Mouse (Mus musculus) Muller cell, postnatal 12 days (primary cell): ENCODE measurements at regions not wholly inside any gene's neighbourhood (a gene's known extent, or its start where the extent isn't known, plus 50 kb on each side); places are given as distances from the start of the nearest gene placed in this dataset.
"Not testable (repeated sequence)": the region's sequence is repeated elsewhere in the genome, so short reads cannot be mapped to it uniquely, and the experiment has no call there.

Experiments
- DNase-seq: peaks from one replicate; pipeline ENCODE4 v3.0.0-alpha.2; 2015; ENCODE audit errors: inconsistent ontology term

DNA sequence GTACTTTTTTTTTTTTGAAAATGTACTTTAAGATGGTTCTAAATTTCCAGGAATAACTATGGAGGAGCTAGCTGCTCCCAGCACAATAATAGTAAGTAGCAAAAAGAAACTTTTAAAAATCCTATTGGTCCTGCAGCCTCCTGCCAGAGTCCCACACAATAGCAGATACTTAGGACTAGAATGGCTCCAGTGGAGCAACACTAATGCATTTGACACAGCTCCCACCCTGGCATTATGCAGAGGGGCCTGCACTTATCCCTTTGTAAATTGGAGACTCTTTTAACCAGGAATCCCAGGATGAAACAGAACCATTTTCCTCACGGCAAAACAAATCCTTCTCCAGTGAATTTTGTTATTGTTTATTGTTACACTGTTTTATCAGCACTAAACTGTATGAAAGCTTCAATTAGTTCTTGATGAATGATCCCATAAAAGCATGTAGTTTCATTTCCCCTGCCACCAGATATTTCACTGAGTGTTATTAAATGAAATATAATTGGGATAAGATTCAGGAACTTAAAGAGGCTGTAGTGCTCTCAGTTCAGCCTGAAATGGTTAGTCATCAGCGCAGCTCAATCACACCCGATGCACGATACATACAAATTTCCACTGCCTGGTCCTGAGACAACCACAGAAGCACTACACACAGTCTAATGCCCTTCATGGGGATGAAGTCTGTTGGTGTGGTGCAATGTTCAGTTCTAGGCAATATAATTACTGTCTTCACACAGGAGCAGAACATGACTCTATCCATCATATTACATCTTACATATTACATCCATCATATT, 708.6 kb upstream of the Mms22l start:
- DNase-seq = peak; percentile 59

DNA sequence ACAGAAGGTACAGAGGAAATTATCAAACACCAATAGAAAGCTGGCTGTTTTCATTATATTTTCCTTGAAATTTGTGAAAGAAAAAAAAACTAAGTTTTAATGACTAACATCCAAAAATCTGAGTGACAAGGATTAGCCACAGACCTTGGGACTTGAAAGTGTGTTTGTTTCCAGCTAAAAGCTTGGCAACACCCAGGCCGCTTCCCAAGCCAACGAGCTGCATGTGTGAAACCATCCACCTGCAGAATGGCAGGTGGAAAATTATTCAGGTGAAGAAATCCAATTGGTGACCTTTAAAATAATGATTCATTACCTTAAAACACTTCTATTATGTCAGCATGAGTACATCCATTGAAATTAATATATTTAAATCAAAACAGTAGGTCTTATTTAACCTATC, 672.7 kb upstream of the Mms22l start:
- no peak for DNase-seq

DNA sequence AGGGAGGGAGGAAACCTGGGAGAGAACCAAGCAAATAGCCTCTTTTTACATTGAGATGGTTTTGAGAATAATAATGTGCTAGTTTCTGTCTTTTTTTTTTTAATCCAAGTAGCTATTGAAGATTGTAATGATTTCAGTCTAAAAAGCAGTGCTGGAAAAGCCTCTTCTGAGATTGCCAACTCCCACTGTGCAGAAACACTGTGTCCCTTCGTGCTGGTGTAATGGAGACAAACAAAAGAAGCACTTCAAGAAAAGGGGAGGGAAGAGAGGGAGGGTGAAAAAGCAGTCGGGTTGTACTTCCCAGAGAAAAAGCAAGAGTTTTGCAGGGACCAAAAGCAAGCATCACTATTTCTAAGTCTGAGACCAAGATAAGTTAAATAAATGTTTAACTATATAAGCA, 669.4 kb upstream of the Mms22l start:
- no peak for DNase-seq

DNA sequence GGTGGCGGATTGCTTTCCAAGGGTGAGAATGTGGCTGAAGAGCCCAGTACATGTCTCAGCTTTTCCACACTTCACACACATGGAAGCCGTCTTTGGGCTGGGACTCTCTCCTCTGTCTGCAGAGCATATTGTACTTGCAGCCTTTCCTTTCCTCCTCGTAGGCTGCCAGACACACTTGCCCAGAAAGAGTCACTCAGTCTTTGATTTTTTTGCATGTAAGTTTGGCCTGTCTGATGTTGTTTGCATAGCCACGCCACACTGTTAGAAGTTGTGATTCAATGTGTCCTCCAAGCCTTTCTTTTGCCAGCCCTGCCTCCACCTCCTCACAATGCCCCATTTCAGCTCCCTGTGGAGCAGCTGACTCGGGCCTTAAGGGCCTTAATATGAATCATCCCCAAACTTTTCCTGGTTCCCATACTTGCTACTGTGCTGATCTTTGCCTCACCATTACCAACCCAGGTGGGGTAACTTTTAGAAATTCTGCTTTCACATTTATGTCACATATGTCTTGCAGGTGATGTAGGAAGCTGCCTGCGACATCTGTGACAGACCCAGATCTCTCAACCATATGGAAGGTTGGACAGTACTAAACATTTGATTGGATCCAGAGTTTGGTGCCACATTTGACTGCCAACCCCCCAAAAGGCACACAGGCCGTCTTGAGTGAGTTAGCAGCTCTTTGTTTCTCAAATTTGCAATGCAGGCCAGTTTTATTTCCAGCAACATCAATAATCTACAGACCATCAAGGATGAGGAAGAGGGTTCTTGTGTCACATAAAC, 663.7 kb upstream of the Mms22l start:
- DNase-seq = peak; percentile 25

DNA sequence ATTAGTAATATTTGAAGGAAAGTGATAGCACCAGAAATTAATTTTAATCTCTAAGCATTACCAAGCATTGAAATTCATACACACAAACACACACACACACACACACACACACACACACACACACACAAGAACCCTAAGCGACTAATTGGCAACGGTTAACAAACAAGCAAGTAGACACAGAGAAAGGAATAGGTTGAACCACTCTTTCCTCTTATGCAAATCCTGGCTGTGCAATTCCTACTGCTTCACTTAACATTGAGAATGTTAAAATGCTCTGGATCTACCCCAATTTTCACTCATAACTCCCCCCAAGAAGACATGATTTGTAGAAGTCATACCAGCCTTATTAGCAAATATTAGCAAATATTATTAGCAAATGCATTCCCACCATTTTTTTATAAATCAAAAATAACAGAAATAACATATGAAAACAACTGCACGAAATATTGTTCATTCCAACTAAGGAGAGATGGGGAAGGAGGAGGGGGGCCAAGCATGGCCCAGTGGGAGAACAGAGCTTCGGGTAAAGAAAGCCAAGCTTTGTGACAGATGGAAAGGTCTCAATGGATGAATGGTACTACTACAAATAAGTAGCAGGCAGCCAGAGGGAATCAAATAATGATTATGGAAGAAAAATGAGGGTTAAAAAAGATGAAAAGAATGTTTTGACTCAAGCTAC, 652.5 kb upstream of the Mms22l start:
- DNase-seq = no peak

DNA sequence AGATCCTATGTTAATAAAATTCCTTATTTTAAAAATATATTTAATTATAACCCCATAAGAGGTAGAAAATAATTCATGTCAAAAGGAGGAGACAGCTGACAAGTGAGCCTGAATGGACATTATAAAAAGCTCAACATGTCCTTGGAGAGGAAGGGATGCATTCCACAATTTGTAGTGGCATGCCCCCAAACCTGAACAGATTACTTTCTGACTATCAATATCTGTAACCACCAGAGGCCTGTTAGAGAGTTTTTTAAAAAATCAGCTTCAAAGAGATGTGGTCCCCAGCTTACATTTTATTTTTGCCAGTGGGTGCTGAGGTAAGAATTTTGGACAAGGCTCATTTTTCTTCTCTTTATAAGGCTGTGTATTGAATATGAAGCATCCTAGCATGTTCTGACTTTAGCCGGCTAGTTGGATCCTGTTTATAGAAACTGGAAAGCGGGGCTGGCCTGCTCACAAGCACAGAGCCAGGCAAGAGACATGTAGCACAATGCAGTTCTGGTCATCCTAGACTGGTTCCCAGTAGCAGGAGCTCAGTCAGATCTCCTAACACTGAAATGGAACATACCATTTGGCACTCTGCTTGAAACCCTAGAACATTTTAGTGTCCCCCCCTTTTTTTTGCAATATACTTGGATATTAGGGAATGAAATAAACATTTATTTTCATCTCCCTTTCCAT, 651.8 kb upstream of the Mms22l start:
- DNase-seq = no peak

DNA sequence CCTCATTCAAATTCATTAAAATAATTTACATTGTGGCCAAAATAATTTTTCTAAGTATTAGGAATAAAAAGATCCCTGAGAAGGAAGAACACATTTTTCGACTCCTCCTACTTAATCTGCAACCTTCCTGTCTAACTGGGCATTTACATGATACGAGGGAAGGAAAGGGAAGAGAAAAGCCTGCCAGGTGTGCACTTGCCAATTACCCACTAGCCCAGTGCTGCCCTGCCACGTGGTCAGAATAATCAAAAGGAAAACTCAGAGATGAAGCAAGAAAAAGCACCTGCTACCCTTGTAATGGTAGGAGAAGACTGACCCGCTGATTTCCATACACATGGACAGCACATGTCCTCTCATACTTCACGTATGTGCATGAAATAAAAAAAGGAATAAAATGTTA, 651.0 kb upstream of the Mms22l start:
- no peak for DNase-seq

DNA sequence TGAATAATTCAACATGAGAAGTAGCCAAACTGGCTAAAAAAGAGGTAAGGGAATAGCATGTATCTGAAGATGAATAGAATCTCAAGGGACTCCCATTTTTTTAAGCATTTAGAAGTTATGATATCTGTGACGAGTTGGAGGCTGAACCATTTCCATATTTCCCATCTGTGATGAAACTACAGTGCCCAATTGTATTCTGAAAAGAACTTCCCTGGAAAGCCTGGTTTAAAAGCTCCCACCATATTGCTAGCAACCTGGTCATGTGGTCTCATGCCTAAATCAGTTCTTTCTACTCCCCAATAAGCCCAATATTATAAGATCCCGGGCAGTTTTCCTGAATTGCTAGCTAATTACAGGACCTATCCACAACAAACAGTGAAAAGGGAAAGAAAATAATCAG, 645.6 kb upstream of the Mms22l start:
- DNase-seq = no peak

DNA sequence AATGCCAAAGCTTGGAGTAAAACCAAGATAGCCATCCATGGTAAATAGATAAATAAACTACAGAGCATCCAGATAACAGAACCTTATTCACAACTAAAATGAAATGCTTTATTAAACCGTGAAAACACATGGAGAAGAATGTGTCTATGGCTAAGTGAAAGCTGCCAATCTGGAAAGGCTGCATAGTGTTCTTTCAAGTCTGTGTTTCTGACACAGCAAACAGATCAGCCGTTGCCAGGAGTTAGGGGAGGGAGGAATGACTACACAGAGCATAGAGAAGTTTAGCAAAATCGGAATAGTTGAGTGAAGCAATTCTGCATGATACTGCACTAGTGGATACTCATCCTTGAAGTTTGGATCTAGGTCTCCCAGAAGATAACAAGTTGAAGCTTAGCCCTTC, 633.8 kb upstream of the Mms22l start:
- DNase-seq = no peak

DNA sequence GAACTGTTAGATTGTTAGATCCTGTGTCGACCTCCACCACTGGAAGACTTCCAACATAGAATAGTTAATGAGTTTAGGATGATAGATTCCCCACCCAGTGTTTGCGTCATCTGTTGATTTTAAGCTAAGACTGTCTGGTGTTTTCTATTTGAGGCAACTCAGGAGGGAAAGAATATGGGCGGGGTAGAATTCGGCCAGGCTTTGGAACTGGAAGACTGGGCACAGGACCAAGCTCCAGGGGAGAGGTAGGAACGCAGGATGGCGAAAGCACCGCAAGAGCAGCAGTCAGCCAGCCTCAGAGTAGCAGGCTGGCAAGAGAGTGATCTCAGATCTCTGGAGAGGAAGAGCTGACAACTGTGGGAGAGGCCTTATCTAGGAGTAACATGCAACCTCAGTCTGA, 616.2 kb upstream of the Mms22l start:
- DNase-seq = no peak

DNA sequence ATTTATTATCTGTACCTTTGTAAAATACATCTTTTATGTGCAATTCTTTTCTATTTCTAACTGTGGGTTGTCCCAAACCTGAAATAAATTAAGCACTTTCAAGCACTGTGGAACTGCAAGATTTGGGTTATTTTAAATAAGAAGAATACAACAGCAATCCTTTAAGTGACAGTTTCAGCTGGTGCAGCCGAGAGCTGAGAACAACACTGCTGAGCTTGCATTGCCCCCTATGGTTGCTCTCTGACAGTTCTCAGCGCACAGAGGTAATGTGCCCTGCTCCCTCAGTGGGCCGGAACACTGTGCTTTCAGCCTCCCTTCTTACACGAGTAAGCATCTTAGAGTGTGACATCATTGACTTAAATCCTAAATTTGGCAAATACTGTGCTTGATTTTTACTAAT, 582.9 kb upstream of the Mms22l start:
- DNase-seq = no peak

DNA sequence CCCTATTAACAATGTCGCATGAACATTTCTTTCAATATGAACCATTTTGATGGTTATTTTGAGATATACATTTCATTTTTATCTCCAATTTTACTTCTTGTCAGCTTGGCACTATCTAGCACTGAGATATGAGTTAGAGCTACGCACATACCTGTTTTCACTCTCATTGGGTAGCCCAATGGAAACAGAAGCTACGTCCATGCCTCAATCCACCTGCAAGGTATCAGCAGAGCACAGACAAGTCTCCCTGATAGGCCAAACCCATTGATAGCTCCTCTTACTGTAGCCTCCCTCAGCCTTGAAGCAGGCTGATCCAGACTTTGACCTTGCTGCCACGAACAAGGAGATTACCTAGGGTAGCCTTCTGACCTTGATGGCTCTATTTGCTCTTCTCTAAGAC, 582.4 kb upstream of the Mms22l start:
- DNase-seq = no peak

DNA sequence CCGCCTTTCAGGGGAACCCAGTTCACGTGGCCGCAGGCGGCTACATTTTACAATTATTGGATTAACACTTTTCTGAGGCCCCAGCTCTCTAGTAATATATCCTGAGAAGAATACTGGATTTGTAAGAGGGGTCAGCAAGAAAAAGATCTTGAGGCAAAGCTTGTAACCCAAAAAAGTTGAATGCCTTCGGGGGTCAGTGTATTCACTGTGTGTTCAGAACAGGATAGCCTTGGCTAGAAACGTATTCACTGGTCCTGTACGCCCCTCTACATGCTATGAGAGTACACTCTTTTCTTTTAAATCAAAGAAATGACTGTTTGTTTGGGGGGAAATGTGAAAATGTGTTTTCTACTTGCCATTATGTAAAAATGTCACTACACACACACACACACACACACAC, 581.8 kb upstream of the Mms22l start:
- no peak for DNase-seq

DNA sequence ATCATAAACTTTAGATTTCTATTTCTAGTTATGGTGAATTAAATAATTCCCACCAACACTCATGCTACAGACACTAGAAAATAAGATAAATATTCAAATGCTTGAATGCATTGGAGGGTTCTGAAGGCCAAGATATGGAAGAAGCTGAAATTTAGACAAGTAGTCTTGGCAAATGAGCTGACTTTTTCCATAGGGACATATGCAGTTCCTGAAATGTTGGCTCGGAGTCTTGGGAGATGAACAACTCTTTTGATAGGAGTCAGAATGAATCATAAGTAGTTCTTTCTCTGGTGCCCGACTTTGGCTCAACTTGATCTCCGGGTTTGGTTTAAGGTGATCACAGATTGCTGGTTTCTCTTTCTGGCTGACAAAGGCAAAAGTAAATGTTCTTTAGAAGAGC, 574.7 kb upstream of the Mms22l start:
- no peak for DNase-seq

DNA sequence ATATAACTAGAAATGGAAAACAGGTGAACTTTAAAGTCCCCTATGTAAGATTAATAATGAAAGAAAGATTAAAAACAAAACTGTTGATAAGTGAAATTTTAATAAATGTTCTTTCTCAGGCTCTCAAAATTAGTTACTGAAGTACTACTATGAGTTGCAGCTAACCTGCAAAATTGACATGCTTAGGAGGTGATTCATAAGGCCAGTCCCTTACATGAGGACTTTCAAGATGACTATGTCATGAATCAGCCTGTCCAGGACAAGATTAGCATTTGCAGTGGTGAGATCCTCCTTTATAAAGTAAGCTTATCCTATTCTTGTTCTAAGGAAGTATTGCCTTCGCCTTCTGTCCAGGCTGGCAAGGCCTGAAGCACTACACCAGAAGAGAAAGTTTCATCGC, 542.1 kb upstream of the Mms22l start:
- peak; percentile 50 for DNase-seq

DNA sequence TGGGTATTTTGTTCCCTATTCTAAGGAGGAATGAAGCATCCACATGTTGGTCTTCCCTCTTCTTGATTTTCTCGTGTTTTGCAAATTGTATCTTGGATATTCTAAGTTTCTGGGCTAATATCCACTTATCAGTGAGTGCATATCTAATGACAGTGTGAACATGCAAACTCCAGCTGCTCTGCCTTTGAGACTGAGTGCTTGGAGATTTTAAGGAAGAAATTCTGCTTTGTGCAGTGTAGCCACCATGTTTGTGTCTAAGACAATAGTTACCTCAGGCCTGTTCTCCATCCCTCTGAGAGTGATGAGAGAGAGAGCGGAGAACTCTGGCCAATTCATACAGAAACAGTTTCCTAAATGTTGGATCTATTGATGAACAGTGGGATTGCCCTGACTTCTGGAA, 514.1 kb upstream of the Mms22l start:
- DNase-seq = not testable (repeated sequence)

DNA sequence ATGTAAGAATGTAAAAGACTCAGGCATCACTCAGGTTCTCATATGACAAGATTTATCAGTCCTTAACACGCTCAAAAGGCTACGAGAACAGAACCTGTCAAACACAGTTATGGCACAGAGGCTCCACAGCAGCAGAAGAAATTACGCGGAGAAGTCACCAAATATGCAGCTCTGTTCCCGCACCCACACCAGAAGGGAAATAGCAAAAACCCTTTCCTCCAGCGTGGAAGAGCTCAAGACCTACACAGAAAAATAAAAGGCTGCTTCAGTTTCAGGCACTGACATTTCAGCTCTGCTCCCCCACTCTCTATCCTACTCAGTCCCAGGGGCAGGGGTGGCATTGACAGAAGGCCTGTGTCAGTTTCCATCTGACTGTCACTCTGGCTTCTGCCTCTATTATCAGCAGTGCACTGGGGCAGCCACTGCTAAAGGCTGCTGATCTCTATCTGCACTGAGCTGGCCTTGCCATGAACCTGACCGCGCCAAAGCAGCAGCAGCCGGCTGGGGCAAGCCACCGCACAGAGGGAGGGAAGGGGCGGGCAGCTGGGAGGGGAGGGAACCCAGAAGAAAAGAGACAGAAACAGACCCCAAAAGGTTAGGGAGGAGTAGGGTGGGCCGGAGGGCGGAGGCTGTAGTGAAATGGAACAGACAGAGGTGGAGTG, 513.3 kb upstream of the Mms22l start:
- no peak for DNase-seq

DNA sequence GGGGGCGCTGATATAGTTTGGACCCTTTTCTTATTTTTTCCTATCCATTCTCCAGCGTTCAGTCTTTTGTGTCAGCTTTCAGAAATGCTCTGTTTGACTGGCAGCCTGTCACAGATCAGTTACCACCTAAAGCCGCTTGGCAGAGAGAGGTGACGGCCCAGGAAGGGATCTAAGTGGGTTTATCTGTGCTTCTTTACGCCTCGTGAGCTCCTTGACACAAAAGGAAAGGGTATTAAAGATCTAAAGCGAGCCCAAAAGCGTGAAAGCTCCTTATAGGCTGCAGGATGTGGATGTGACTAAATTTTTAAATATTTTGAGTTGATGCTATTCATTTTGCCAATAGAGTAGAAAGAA, 512.8 kb upstream of the Mms22l start:
- peak; percentile 62 for DNase-seq

DNA sequence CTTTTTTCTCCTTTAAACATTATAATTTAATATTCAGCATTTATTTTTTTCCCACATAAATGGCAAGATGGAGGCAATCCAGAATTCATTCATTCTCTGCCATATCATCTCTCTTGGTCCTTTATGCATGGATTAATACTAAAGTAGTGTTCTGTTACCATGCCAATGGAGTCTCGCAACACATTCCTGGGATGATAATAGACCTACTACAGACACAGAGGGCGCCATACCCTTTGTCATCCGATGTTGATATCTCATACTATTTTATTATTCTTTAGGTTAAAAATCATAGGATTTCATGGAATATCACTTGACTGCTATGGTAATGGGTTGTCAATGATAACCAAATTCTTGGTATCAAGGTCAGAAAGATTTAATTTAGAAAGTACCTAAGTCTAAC, 512.2 kb upstream of the Mms22l start:
- DNase-seq = no peak

DNA sequence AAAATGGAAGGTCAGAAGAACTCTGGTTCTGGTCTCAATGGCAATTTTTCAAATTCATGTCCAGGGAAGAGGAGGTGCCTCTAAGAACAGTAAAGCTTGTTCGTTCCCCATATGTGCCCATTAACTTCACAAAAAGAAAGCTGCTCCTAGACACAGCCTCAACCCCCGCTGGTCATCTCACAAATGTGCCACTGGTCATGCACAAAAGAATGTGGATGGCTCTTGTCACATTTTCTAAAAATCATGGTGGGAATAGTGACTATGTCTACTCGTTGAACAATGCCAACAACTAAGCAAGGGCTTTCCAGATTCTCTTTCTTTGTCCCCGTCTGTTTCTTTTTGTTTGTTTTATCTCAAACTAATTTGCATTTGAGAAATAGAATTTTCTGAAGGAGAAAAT, 510.3 kb upstream of the Mms22l start:
- peak; percentile 51 for DNase-seq

DNA sequence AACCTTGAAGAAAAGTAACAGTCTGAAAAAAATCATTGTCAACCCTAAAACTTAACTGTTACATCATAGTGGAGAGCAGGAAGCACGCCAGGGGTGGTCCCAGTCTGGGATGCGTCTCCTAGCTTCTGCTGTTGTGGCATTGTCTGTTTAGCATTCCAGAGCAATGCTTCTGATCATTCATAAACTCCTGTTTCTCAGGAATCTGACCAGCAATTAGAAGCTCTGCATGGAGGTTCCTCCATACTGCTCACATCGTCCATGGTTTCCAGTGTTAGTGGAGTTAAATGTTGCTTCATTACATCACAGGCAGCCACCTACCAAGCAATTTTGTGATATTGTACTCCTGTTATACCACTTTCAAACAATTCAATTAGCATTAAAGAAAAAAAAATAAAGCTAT, 502.4 kb upstream of the Mms22l start:
- DNase-seq = peak; percentile 40
